22 mouse cellular contexts compared by ENCODE assay signal in the genomic region with DNA sequence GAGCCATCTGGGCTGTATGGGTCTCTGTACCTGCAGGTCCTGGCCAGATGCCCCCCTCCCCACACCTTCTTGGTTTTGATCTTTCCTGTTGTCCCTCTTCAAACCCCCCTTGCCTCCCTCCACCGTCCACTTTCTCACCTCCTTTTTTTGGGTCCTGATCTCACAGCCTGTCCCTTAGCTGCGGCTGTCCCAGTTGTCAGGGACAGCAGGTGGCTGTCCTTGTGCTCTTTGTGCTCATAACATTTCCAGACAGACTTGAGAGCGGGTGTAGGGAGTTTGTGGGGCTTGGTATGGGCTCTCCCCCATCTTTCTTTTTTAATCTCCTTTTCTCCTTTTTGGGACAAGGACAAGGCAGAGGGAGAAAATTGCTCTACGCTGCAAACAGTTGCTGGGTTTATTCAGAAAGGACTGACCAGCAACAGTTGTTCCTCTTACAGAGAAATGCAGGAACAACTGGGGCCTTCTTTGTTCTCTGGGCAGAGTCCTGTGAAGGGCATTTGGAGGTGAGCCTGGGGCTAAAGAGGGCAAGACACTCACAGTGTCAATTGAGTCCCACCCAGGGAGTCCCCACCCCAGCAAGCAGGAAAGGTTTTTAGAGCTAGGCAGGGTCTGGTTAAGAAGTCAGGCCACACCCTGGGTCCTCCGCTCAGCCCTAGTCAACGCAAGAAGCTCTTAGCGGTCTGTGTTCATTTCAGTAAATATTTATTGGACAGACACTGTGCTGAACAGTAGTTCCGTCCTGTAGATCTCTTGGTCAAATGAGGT.
A peak's percentile ranks its signal among the peaks of the same experiment; 100 is the strongest.
DNase-seq lines count a peak whose midpoint lies in the region; ATAC-seq and TF ChIP-seq lines count a peak whose summit lies in the region.
"Had no signal": no experiment of that assay in that cellular context is flagged by ENCODE, and none has a peak within 500 bp of the region (broad histone marks: within the 10 kb centered on the region; RNA-seq: fewer than 3 reads in every experiment).

No protein-coding gene starts in this region.

- H3K4me2 ChIP-seq in forebrain, postnatal 0 days (ENCODE audit: low read depth) = no peak overlapping the region
- H3K4me2 ChIP-seq in heart, postnatal 0 days (ENCODE audit: low read depth, low read length) = no peak overlapping the region
- no peak overlapping the region for H3K4me2 ChIP-seq in stomach, embryonic 14.5 days (replicated peaks; ENCODE audit: low read depth, low read length)
- no peak overlapping the region for H3K4me2 ChIP-seq in stomach, postnatal 0 days (replicated peaks; ENCODE audit: low read depth)
- H3K4me2 ChIP-seq in stomach, embryonic 16.5 days (ENCODE audit: low read depth, low read length) = 0 out of 2 replicates have a peak overlapping the region, but pooled peaks have one; percentile 4
- H3K4me2 ChIP-seq in forebrain, embryonic 15.5 days (replicated peaks) = no peak overlapping the region
- H3K4me2 ChIP-seq: forebrain, embryonic 12.5 days; hindbrain, embryonic 13.5 days; limb, embryonic 15.5 days; lung, embryonic 15.5 days; midbrain, embryonic 15.5 days; neural tube, embryonic 12.5 days had no signal

- intact Hi-C loops in heart, postnatal 36 days (cut with DNase I) = no loop called here

- 66% methylated on average over 8 of the region's 8 CpGs for WGBS in forebrain, embryonic 10.5 days
- WGBS in forebrain, postnatal 0 days = 61% methylated on average over 8 of the region's 8 CpGs
- 47% methylated on average over 8 of the region's 8 CpGs for WGBS in heart, postnatal 0 days
- WGBS in stomach, embryonic 14.5 days = 51% methylated on average over 8 of the region's 8 CpGs
- 40% methylated on average over 8 of the region's 8 CpGs for WGBS in stomach, postnatal 0 days
- WGBS in stomach, embryonic 16.5 days = 45% methylated on average over 8 of the region's 8 CpGs
- WGBS in forebrain, embryonic 15.5 days = 54% methylated on average over 8 of the region's 8 CpGs

- H3K27me3 ChIP-seq in forebrain, embryonic 10.5 days (ENCODE audit: poor library complexity, severe bottlenecking) = peaks cover 65% of the 10 kb centered on the region
- no peaks in the 10 kb centered on the region for H3K27me3 ChIP-seq in forebrain, postnatal 0 days (ENCODE audit: insufficient read depth, low read length)
- no peaks in the 10 kb centered on the region for H3K27me3 ChIP-seq in heart, postnatal 0 days (ENCODE audit: control insufficient read depth, insufficient read depth, low read length)
- no peaks in the 10 kb centered on the region for H3K27me3 ChIP-seq in stomach, embryonic 14.5 days (ENCODE audit: control insufficient read depth, insufficient read depth, low read length)
- H3K27me3 ChIP-seq in stomach, postnatal 0 days (ENCODE audit: control insufficient read depth, insufficient read depth, low read length) = no peaks in the 10 kb centered on the region
- no peaks in the 10 kb centered on the region for H3K27me3 ChIP-seq in stomach, embryonic 16.5 days (ENCODE audit: control insufficient read depth, insufficient read depth, low read length)
- H3K27me3 ChIP-seq in forebrain, embryonic 15.5 days = no peaks in the 10 kb centered on the region
- H3K27me3 ChIP-seq: lung, embryonic 15.5 days had no signal

- no peak for TF ChIP-seq CTCF in forebrain, postnatal 0 days (IDR thresholded peaks at IDR 0.05; ENCODE audit: low read depth)
- no peak for TF ChIP-seq CTCF in heart, postnatal 0 days (IDR thresholded peaks at IDR 0.05; ENCODE audit: low read depth)
- TF ChIP-seq CTCF in stomach, postnatal 0 days (IDR thresholded peaks at IDR 0.05; ENCODE audit: low read depth) = no peak

- no peaks in the 10 kb centered on the region for H3K36me3 ChIP-seq in forebrain, embryonic 10.5 days (replicated peaks)
- H3K36me3 ChIP-seq in forebrain, postnatal 0 days (ENCODE audit: insufficient read depth) = no peaks in the 10 kb centered on the region
- H3K36me3 ChIP-seq in heart, postnatal 0 days (replicated peaks; ENCODE audit: control insufficient read depth, insufficient read depth, low read length) = no peaks in the 10 kb centered on the region
- H3K36me3 ChIP-seq in stomach, embryonic 14.5 days (ENCODE audit: control insufficient read depth, insufficient read depth, low read length) = no peaks in the 10 kb centered on the region; the same call in 1 of the 2 replicates
- H3K36me3 ChIP-seq in stomach, postnatal 0 days (ENCODE audit: control insufficient read depth, insufficient read depth, low read length) = no peaks in the 10 kb centered on the region
- H3K36me3 ChIP-seq in stomach, embryonic 16.5 days (ENCODE audit: control insufficient read depth, insufficient read depth, low read length) = no peaks in the 10 kb centered on the region
- no peaks in the 10 kb centered on the region for H3K36me3 ChIP-seq in forebrain, embryonic 15.5 days
- H3K36me3 ChIP-seq: forebrain, embryonic 12.5 days; G1E; hindbrain, embryonic 13.5 days; limb, embryonic 15.5 days; lung, embryonic 15.5 days; midbrain, embryonic 15.5 days; neural tube, embryonic 12.5 days had no signal

- peaks cover 89% of the 10 kb centered on the region for H3K4me1 ChIP-seq in forebrain, embryonic 10.5 days
- no peaks in the 10 kb centered on the region for H3K4me1 ChIP-seq in forebrain, postnatal 0 days (ENCODE audit: insufficient read depth)
- peaks cover 41% of the 10 kb centered on the region for H3K4me1 ChIP-seq in heart, postnatal 0 days (ENCODE audit: control insufficient read depth, insufficient read depth)
- H3K4me1 ChIP-seq in stomach, embryonic 14.5 days (ENCODE audit: control insufficient read depth, insufficient read depth, low read length) = peaks cover 40% of the 10 kb centered on the region
- peaks cover 9% of the 10 kb centered on the region for H3K4me1 ChIP-seq in stomach, postnatal 0 days (replicated peaks; ENCODE audit: control insufficient read depth, insufficient read depth)
- peaks cover 44% of the 10 kb centered on the region for H3K4me1 ChIP-seq in stomach, embryonic 16.5 days (ENCODE audit: control insufficient read depth, insufficient read depth, low read length)
- peaks cover 22% of the 10 kb centered on the region for H3K4me1 ChIP-seq in forebrain, embryonic 15.5 days

- peak overlapping the region; percentile 17; the same call in 1 of the 2 replicates for H3K27ac ChIP-seq in forebrain, embryonic 10.5 days
- no peak overlapping the region for H3K27ac ChIP-seq in forebrain, postnatal 0 days (ENCODE audit: low read depth, low read length)
- peak overlapping the region; percentile 54 for H3K27ac ChIP-seq in heart, postnatal 0 days (ENCODE audit: low read depth)
- H3K27ac ChIP-seq in stomach, embryonic 14.5 days (ENCODE audit: low read length) = peak overlapping the region; percentile 15; the same call in 1 of the 2 replicates
- H3K27ac ChIP-seq in stomach, postnatal 0 days (replicated peaks) = no peak overlapping the region
- H3K27ac ChIP-seq in stomach, embryonic 16.5 days (ENCODE audit: low read length) = peak overlapping the region; percentile 53
- H3K27ac ChIP-seq in forebrain, embryonic 15.5 days (replicated peaks) = no peak overlapping the region
- H3K27ac ChIP-seq: forebrain, embryonic 12.5 days; hindbrain, embryonic 13.5 days; layer of hippocampus, adult 2 months; left cerebral cortex, adult 2 months; limb, embryonic 15.5 days; lung, embryonic 15.5 days; midbrain, embryonic 15.5 days; neural tube, embryonic 12.5 days had no signal

- DNase-seq in forebrain, embryonic 10.5 days (ENCODE audit: extremely low spot score, low spot score) = no peak
- no peak for DNase-seq in forebrain, postnatal 0 days
- DNase-seq in heart, postnatal 0 days (ENCODE audit: low spot score) = no peak
- no peak for DNase-seq in heart, postnatal 36 days
- no peak for DNase-seq in stomach, postnatal 0 days (ENCODE audit: low spot score)
- DNase-seq: adrenal gland, postnatal 14 days; cerebellum, adult 9-11 months; gastrocnemius, postnatal 25 days; kidney, adult 18-20 months; spleen, adult 18-20 months had no signal

- no peaks in the 10 kb centered on the region for H3K9me3 ChIP-seq in forebrain, embryonic 10.5 days
- no peaks in the 10 kb centered on the region for H3K9me3 ChIP-seq in forebrain, postnatal 0 days (ENCODE audit: low read length)
- H3K9me3 ChIP-seq in heart, postnatal 0 days (replicated peaks; ENCODE audit: control insufficient read depth, low read length) = no peaks in the 10 kb centered on the region
- no peaks in the 10 kb centered on the region for H3K9me3 ChIP-seq in stomach, embryonic 14.5 days (ENCODE audit: control insufficient read depth, low read depth, low read length)
- no peaks in the 10 kb centered on the region for H3K9me3 ChIP-seq in stomach, postnatal 0 days (ENCODE audit: control insufficient read depth, low read length)
- no peaks in the 10 kb centered on the region for H3K9me3 ChIP-seq in stomach, embryonic 16.5 days (replicated peaks; ENCODE audit: control insufficient read depth, low read length)
- H3K9me3 ChIP-seq in forebrain, embryonic 15.5 days = no peaks in the 10 kb centered on the region
- H3K9me3 ChIP-seq: forebrain, embryonic 12.5 days; G1E; hindbrain, embryonic 13.5 days; limb, embryonic 15.5 days; lung, embryonic 15.5 days; midbrain, embryonic 15.5 days; neural tube, embryonic 12.5 days had no signal

- no peak for TF ChIP-seq EP300 in heart, postnatal 0 days (IDR thresholded peaks at IDR 0.05; ENCODE audit: low read depth)
- no peak for TF ChIP-seq EP300 in stomach, postnatal 0 days (optimal IDR thresholded peaks at IDR 0.05)

- H3K4me3 ChIP-seq in forebrain, embryonic 10.5 days = no peak overlapping the region
- H3K4me3 ChIP-seq in forebrain, postnatal 0 days (ENCODE audit: low read depth, low read length) = no peak overlapping the region
- no peak overlapping the region for H3K4me3 ChIP-seq in heart, postnatal 0 days (ENCODE audit: low read depth, low read length)
- no peak overlapping the region for H3K4me3 ChIP-seq in stomach, embryonic 14.5 days (ENCODE audit: low read depth, low read length)
- no peak overlapping the region for H3K4me3 ChIP-seq in stomach, postnatal 0 days (ENCODE audit: low read depth, low read length)
- no peak overlapping the region for H3K4me3 ChIP-seq in stomach, embryonic 16.5 days (replicated peaks; ENCODE audit: low read length)
- H3K4me3 ChIP-seq in forebrain, embryonic 15.5 days = no peak overlapping the region
- H3K4me3 ChIP-seq: forebrain, embryonic 12.5 days; hindbrain, embryonic 13.5 days; layer of hippocampus, adult 2 months; left cerebral cortex, adult 2 months; limb, embryonic 15.5 days; lung, embryonic 15.5 days; midbrain, embryonic 15.5 days; neural tube, embryonic 12.5 days had no signal

- ATAC-seq in forebrain, postnatal 0 days = no peak
- ATAC-seq in heart, postnatal 0 days (ENCODE audit: insufficient read depth, low read depth) = no peak
- no peak for ATAC-seq in stomach, embryonic 14.5 days (ENCODE audit: insufficient number of reproducible peaks, insufficient read depth, low FRiP score, low read depth)
- no peak for ATAC-seq in stomach, postnatal 0 days (ENCODE audit: low FRiP score, low TSS enrichment)
- ATAC-seq in stomach, embryonic 16.5 days (ENCODE audit: insufficient read depth, low FRiP score) = no peak
- ATAC-seq in forebrain, embryonic 15.5 days (replicated peaks) = no peak
- ATAC-seq: midbrain, embryonic 15.5 days had no signal

- no peak overlapping the region for H3K9ac ChIP-seq in forebrain, postnatal 0 days
- peak overlapping the region; percentile 43; the same call in 1 of the 2 replicates for H3K9ac ChIP-seq in heart, postnatal 0 days (replicated peaks; ENCODE audit: low read depth, low read length)
- H3K9ac ChIP-seq in stomach, embryonic 14.5 days (replicated peaks; ENCODE audit: low read depth, low read length) = no peak overlapping the region
- H3K9ac ChIP-seq in stomach, postnatal 0 days (ENCODE audit: low read length) = no peak overlapping the region
- H3K9ac ChIP-seq in stomach, embryonic 16.5 days (ENCODE audit: low read length) = peak overlapping the region; percentile 33; the same call in 1 of the 2 replicates
- H3K9ac ChIP-seq in forebrain, embryonic 15.5 days (replicated peaks) = no peak overlapping the region
- H3K9ac ChIP-seq: forebrain, embryonic 12.5 days; hindbrain, embryonic 13.5 days; limb, embryonic 15.5 days; lung, embryonic 15.5 days; midbrain, embryonic 15.5 days; neural tube, embryonic 12.5 days had no signal

Comparison
In these comparisons a context has a peak if more than half of its experiments do, and no peak if none do; other contexts are left out.
1. H3K27ac ChIP-seq: peak in forebrain, embryonic 10.5 days (single experiment), heart, postnatal 0 days (single experiment), stomach, embryonic 14.5 days (single experiment) and stomach, embryonic 16.5 days (single experiment); none in forebrain, postnatal 0 days (single experiment), stomach, postnatal 0 days (single experiment) and forebrain, embryonic 15.5 days (single experiment).
2. H3K9ac ChIP-seq: peak in heart, postnatal 0 days (single experiment) and stomach, embryonic 16.5 days (single experiment); none in forebrain, postnatal 0 days (single experiment), stomach, embryonic 14.5 days (single experiment), stomach, postnatal 0 days (single experiment) and forebrain, embryonic 15.5 days (single experiment).